8 mouse cellular contexts compared by ENCODE assay signal in genomic region chrX:8096787-8097242, GRCm38 (mm10). TPM values are rescaled to one million over a fixed set of nuclear protein-coding genes. Genes with fewer than 3 reads are reported as not detected.
DNase-seq lines count a peak whose midpoint lies in the region; ATAC-seq and TF ChIP-seq lines count a peak whose summit lies in the region.

No protein-coding gene starts in this region.

- TF ChIP-seq CTCF in gastrocnemius, adult 2 months (IDR thresholded peaks at IDR 0.05): no peak
- TF ChIP-seq CTCF in hindbrain, postnatal 0 days (IDR thresholded peaks at IDR 0.05; ENCODE audit: low read depth): no peak
- TF ChIP-seq CTCF in left cerebral cortex, adult 2 months (IDR thresholded peaks at IDR 0.05): no peak

- H3K27me3 ChIP-seq in hindbrain, postnatal 0 days (ENCODE audit: insufficient read depth, low read length): no peaks in the 10 kb centered on the region

- H3K9ac ChIP-seq in hindbrain, postnatal 0 days (replicated peaks; ENCODE audit: low read length): no peak overlapping the region

- H3K4me1 ChIP-seq in hindbrain, postnatal 0 days (ENCODE audit: insufficient read depth, low read length): no peaks in the 10 kb centered on the region

- no peaks in the 10 kb centered on the region for H3K36me3 ChIP-seq in hindbrain, postnatal 0 days (ENCODE audit: insufficient read depth, low read length)

- peak overlapping the region; percentile 93 for H3K27ac ChIP-seq in gastrocnemius, adult 2 months
- H3K27ac ChIP-seq in hindbrain, postnatal 0 days: peak overlapping the region; percentile 58; the same call in 1 of the 2 replicates
- peak overlapping the region; percentile 95 for H3K27ac ChIP-seq in left cerebral cortex, adult 2 months

- peak; percentile 97 for DNase-seq in ZHBTc4 (ENCODE audit: low read depth, low spot score)
- DNase-seq in gastrocnemius, adult 2 months: peak; percentile 98
- DNase-seq in hindbrain, postnatal 0 days (ENCODE audit: low spot score): peak; percentile 96
- DNase-seq in left cerebral cortex, adult 2 months (ENCODE audit: extremely low spot score in 1 of 2, low spot score in 2 of 2): peak; percentile 92 to 95
- peak; percentile 96 to 97 for DNase-seq in right cerebral cortex, adult 2 months (ENCODE audit: low spot score in 2 of 2)
- peak; percentile 96 for DNase-seq in urinary bladder, postnatal 14 days (ENCODE audit: low spot score)

- no peaks in the 10 kb centered on the region for H3K9me3 ChIP-seq in hindbrain, postnatal 0 days (ENCODE audit: low read length)

- peak overlapping the region; percentile 67 for H3K4me3 ChIP-seq in gastrocnemius, adult 2 months
- H3K4me3 ChIP-seq in hindbrain, postnatal 0 days (ENCODE audit: low read length): peak overlapping the region; percentile 26
- H3K4me3 ChIP-seq in left cerebral cortex, adult 2 months: peak overlapping the region; percentile 41

- WGBS in hindbrain, postnatal 0 days: 32% methylated on average over 19 of the region's 19 CpGs

- peak; percentile 99 for ATAC-seq in common myeloid progenitor, adult 5-6 weeks (replicated peaks; ENCODE audit: low read depth, poor library complexity, severe bottlenecking)
- peak; percentile 95 for ATAC-seq in hindbrain, postnatal 0 days
- peak; percentile 98 for ATAC-seq in megakaryocyte, adult 5-6 weeks (ENCODE audit: poor library complexity, severe bottlenecking)

- intact Hi-C loops in gastrocnemius, adult 2 months (cut with DNase I): loop anchor here (2.0 kb wide), 1 partner anchor 22 kb away; the partner anchor contains the start of gene Suv39h1
- intact Hi-C loops in left cerebral cortex, adult 2 months (cut with DNase I): no loop called here

- peak overlapping the region; percentile 46 for H3K4me2 ChIP-seq in hindbrain, postnatal 0 days (ENCODE audit: low read depth, low read length)

RNA-seq across cellular contexts. Expression of gene Was, which starts 6.5 kb away (rescaled TPM):
- 68.8 and 74.5 TPM in 2 replicates for total RNA-seq in common myeloid progenitor, adult 5-6 weeks (2017)
- total RNA-seq in gastrocnemius, adult 2 months (2021): under 1 TPM; 0.36 to 0.70 TPM
- total RNA-seq in hindbrain, postnatal 0 days (2014; rRNA removed): 0.11 and 0.99 TPM in 2 replicates
- polyA plus RNA-seq in hindbrain, postnatal 0 days (2015; fragmentation: Nextera tagmentation; extraction: Ambion mirVana): 0.11 and 0.16 TPM in 2 replicates
- 1 to 10 TPM; 1.5 to 1.9 TPM for total RNA-seq in left cerebral cortex, adult 2 months (2021)
- 107 and 116 TPM in 2 replicates for total RNA-seq in megakaryocyte, adult 5-6 weeks (2015)
- total RNA-seq in megakaryocyte, adult 5-6 weeks (2017): 145 and 149 TPM in 2 replicates

RNA-seq across cellular contexts. Expression of gene Suv39h1, which starts 22.3 kb away (rescaled TPM):
- total RNA-seq in common myeloid progenitor, adult 5-6 weeks (2017): 60.0 and 70.0 TPM in 2 replicates
- 1 to 10 TPM; 4.3 to 5.0 TPM for total RNA-seq in gastrocnemius, adult 2 months (2021)
- 32.3 and 43.9 TPM in 2 replicates for total RNA-seq in hindbrain, postnatal 0 days (2014; rRNA removed)
- 34.1 and 35.2 TPM in 2 replicates for polyA plus RNA-seq in hindbrain, postnatal 0 days (2015; fragmentation: Nextera tagmentation; extraction: Ambion mirVana)
- 10 to 100 TPM; 22.5 to 27.1 TPM for total RNA-seq in left cerebral cortex, adult 2 months (2021)
- 37.8 and 43.6 TPM in 2 replicates for total RNA-seq in megakaryocyte, adult 5-6 weeks (2015)
- 50.3 and 53.9 TPM in 2 replicates for total RNA-seq in megakaryocyte, adult 5-6 weeks (2017)

RNA-seq across cellular contexts. Expression of gene Wdr13, which starts 35.9 kb away (rescaled TPM):
- 25.8 and 29.6 TPM in 2 replicates for total RNA-seq in common myeloid progenitor, adult 5-6 weeks (2017)
- 1 to 10 TPM; 9.1 to 9.4 TPM for total RNA-seq in gastrocnemius, adult 2 months (2021)
- total RNA-seq in hindbrain, postnatal 0 days (2014; rRNA removed): 377 and 393 TPM in 2 replicates
- polyA plus RNA-seq in hindbrain, postnatal 0 days (2015; fragmentation: Nextera tagmentation; extraction: Ambion mirVana): 53.9 and 55.1 TPM in 2 replicates
- 100 to 1,000 TPM; 190 to 220 TPM for total RNA-seq in left cerebral cortex, adult 2 months (2021)
- 17.4 and 20.3 TPM in 2 replicates for total RNA-seq in megakaryocyte, adult 5-6 weeks (2015)
- 22.2 and 27.9 TPM in 2 replicates for total RNA-seq in megakaryocyte, adult 5-6 weeks (2017)

RNA-seq across cellular contexts. Expression of gene Rbm3, which starts 48.9 kb away (rescaled TPM):
- total RNA-seq in common myeloid progenitor, adult 5-6 weeks (2017): 1,314 and 1,321 TPM in 2 replicates
- 10 to 100 TPM; 33.9 to 82.1 TPM for total RNA-seq in gastrocnemius, adult 2 months (2021)
- 318 and 321 TPM in 2 replicates for total RNA-seq in hindbrain, postnatal 0 days (2014; rRNA removed)
- polyA plus RNA-seq in hindbrain, postnatal 0 days (2015; fragmentation: Nextera tagmentation; extraction: Ambion mirVana): 496 and 521 TPM in 2 replicates
- total RNA-seq in left cerebral cortex, adult 2 months (2021): 100 to 1,000 TPM in 1 of 2 experiments, 10 to 100 TPM in 1; 86.0 to 124 TPM
- total RNA-seq in megakaryocyte, adult 5-6 weeks (2015): 982 and 1,036 TPM in 2 replicates
- total RNA-seq in megakaryocyte, adult 5-6 weeks (2017): 1,421 and 1,439 TPM in 2 replicates

Comparison
In these comparisons a context has a peak if more than half of its experiments do, and no peak if none do; other contexts are left out.
1. Peak in every context shown above with its lines: DNase-seq, ATAC-seq, H3K4me3 ChIP-seq and H3K27ac ChIP-seq.
2. RNA of gene Was, which starts 6.5 kb away (total RNA-seq): 107 to 149 TPM in megakaryocyte, adult 5-6 weeks and 68.8 to 74.5 TPM in common myeloid progenitor, adult 5-6 weeks; 1.5 to 1.9 TPM in left cerebral cortex, adult 2 months, 0.11 to 0.99 TPM in hindbrain, postnatal 0 days and 0.36 to 0.70 TPM in gastrocnemius, adult 2 months; every median in the first group is over 10 times any median in the second.